In the genomic region with DNA sequence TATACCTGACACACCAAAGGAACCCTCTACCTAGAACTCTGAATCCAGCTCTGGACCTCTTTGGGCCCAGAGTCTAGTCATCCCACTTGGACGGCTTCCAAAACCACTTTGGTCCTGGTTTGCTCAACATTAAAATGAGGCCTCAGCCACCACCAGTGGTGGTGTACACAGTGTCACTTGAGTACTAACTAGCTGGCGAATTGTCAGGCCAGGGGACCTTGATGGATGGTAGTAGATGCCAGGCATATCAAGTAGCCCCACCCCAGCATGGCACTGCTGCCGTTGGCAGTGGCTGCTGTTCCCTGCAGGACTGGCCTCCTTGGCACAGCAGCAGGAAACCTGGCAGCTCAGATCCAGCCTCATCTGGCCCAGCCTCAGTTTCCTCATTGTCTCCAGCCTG, we compare ENCODE assay signal across 10 mouse cellular contexts. TPM values are rescaled to one million over a fixed set of nuclear protein-coding genes. Genes with fewer than 3 reads are reported as not detected.
DNase-seq lines count a peak whose midpoint lies in the region; ATAC-seq lines count a peak whose summit lies in the region.
"Had no signal": no experiment of that assay in that cellular context is flagged by ENCODE, and none has a peak within 500 bp of the region (broad histone marks: within the 10 kb centered on the region; RNA-seq: fewer than 3 reads in every experiment).

No protein-coding gene starts in this region.

- peak; percentile 22; the same call in 1 of the 2 replicates for ATAC-seq in frontal cortex, adult (ENCODE audit: low TSS enrichment)
- no peak for ATAC-seq in midbrain, embryonic 16.5 days
- peak; percentile 18 to 51; a peak in 2 of 4 replicates for ATAC-seq in hematopoietic stem cell, adult 5-6 weeks (replicated peaks in 1 of 2; ENCODE audit: insufficient read depth in 1 of 2, low FRiP score in 2 of 2, low TSS enrichment in 1 of 2, low read depth in 1 of 2, poor library complexity in 2 of 2, severe bottlenecking in 2 of 2)
- ATAC-seq in intestine, embryonic 15.5 days = no peak

- H3K4me1 ChIP-seq in midbrain, embryonic 10.5 days = no peaks in the 10 kb centered on the region
- no peaks in the 10 kb centered on the region for H3K4me1 ChIP-seq in midbrain, embryonic 16.5 days (ENCODE audit: control insufficient read depth, insufficient read depth, low read length)
- 0 out of 2 replicates have a peak, but pooled peaks cover 2% of the 10 kb centered on the region for H3K4me1 ChIP-seq in intestine, embryonic 15.5 days (replicated peaks)

- no peaks in the 10 kb centered on the region for H3K27me3 ChIP-seq in midbrain, embryonic 10.5 days (ENCODE audit: low read depth, poor library complexity, severe bottlenecking)
- H3K27me3 ChIP-seq in midbrain, embryonic 16.5 days (ENCODE audit: control insufficient read depth, insufficient read depth, low read depth, low read length) = no peaks in the 10 kb centered on the region
- H3K27me3 ChIP-seq in intestine, embryonic 15.5 days (replicated peaks) = no peaks in the 10 kb centered on the region
- H3K27me3 ChIP-seq: limb, embryonic 15.5 days had no signal

- DNase-seq in frontal cortex, postnatal 14 days (ENCODE audit: low spot score in 2 of 2) = no peak
- no peak for DNase-seq in midbrain, embryonic 10.5 days (ENCODE audit: low spot score)
- peak; percentile 45 for DNase-seq in right cerebral cortex, postnatal 4 days
- DNase-seq in thymus, postnatal 25 days = no peak

- no peaks in the 10 kb centered on the region for H3K9me3 ChIP-seq in midbrain, embryonic 10.5 days (replicated peaks)
- no peaks in the 10 kb centered on the region for H3K9me3 ChIP-seq in midbrain, embryonic 16.5 days (replicated peaks; ENCODE audit: control insufficient read depth, low read length, poor library complexity, severe bottlenecking)
- H3K9me3 ChIP-seq in intestine, embryonic 15.5 days = no peaks in the 10 kb centered on the region
- H3K9me3 ChIP-seq: limb, embryonic 15.5 days had no signal

- no peak overlapping the region for H3K4me3 ChIP-seq in midbrain, embryonic 10.5 days
- H3K4me3 ChIP-seq in midbrain, embryonic 16.5 days (ENCODE audit: low read depth, low read length) = no peak overlapping the region
- H3K4me3 ChIP-seq in intestine, embryonic 15.5 days (replicated peaks) = no peak overlapping the region
- H3K4me3 ChIP-seq: limb, embryonic 15.5 days had no signal

- H3K36me3 ChIP-seq in midbrain, embryonic 10.5 days = no peaks in the 10 kb centered on the region
- H3K36me3 ChIP-seq in midbrain, embryonic 16.5 days (ENCODE audit: control insufficient read depth, insufficient read depth, low read length) = no peaks in the 10 kb centered on the region
- H3K36me3 ChIP-seq in intestine, embryonic 15.5 days = no peaks in the 10 kb centered on the region

- H3K9ac ChIP-seq in midbrain, embryonic 16.5 days (ENCODE audit: low read depth, low read length) = no peak overlapping the region
- no peak overlapping the region for H3K9ac ChIP-seq in intestine, embryonic 15.5 days
- H3K9ac ChIP-seq: limb, embryonic 15.5 days had no signal

- 0 out of 2 replicates have a peak overlapping the region, but pooled peaks have one; percentile 23 for H3K27ac ChIP-seq in midbrain, embryonic 10.5 days (replicated peaks)
- no peak overlapping the region for H3K27ac ChIP-seq in midbrain, embryonic 16.5 days (ENCODE audit: low read length)
- no peak overlapping the region for H3K27ac ChIP-seq in intestine, embryonic 15.5 days
- H3K27ac ChIP-seq: limb, embryonic 15.5 days had no signal

- H3K4me2 ChIP-seq in midbrain, embryonic 16.5 days (ENCODE audit: low read length) = no peak overlapping the region
- no peak overlapping the region for H3K4me2 ChIP-seq in intestine, embryonic 15.5 days (replicated peaks)
- H3K4me2 ChIP-seq: limb, embryonic 15.5 days had no signal

- 79% methylated on average over 3 of the region's 3 CpGs for WGBS in midbrain, embryonic 10.5 days
- whole genome bisulfite sequencing in midbrain, embryonic 16.5 days = 66% methylated on average over 3 of the region's 3 CpGs
- WGBS in intestine, embryonic 15.5 days = 77% methylated on average over 3 of the region's 3 CpGs

RNA-seq across cellular contexts. Expression of gene Ampd3, which starts 36.3 kb away (rescaled TPM):
- polyA plus RNA-seq in midbrain, embryonic 10.5 days (2016; fragmentation: Nextera tagmentation; extraction: Ambion mirVana) = 0.81 and 0.95 TPM in 2 replicates
- 10.3 and 13.9 TPM in 2 replicates for polyA plus RNA-seq in midbrain, embryonic 16.5 days (2015; fragmentation: Nextera tagmentation; extraction: Ambion mirVana)
- total RNA-seq in hematopoietic stem cell, adult 5-6 weeks (2017) = 4.4 and 9.3 TPM in 2 replicates
- 4.1 and 4.8 TPM in 2 replicates for polyA plus RNA-seq in intestine, embryonic 15.5 days (2015; fragmentation: Nextera tagmentation; extraction: Ambion mirVana)

RNA-seq across cellular contexts. Expression of gene Rnf141, which starts 40.0 kb away (rescaled TPM):
- 22.2 and 23.2 TPM in 2 replicates for polyA plus RNA-seq in midbrain, embryonic 10.5 days (2016; fragmentation: Nextera tagmentation; extraction: Ambion mirVana)
- polyA plus RNA-seq in midbrain, embryonic 16.5 days (2015; fragmentation: Nextera tagmentation; extraction: Ambion mirVana) = 35.1 and 39.7 TPM in 2 replicates
- total RNA-seq in hematopoietic stem cell, adult 5-6 weeks (2017) = 66.5 and 76.7 TPM in 2 replicates
- polyA plus RNA-seq in intestine, embryonic 15.5 days (2015; fragmentation: Nextera tagmentation; extraction: Ambion mirVana) = 39.8 and 41.8 TPM in 2 replicates

RNA-seq across cellular contexts. Expression of gene Lyve1, which starts 58.8 kb away (rescaled TPM):
- polyA plus RNA-seq in midbrain, embryonic 10.5 days (2016; fragmentation: Nextera tagmentation; extraction: Ambion mirVana) = 0.73 and 2.2 TPM in 2 replicates
- polyA plus RNA-seq in midbrain, embryonic 16.5 days (2015; fragmentation: Nextera tagmentation; extraction: Ambion mirVana) = 4.0 and 5.0 TPM in 2 replicates
- 0.31 TPM in 1 of 2 replicates, not detected in the other for total RNA-seq in hematopoietic stem cell, adult 5-6 weeks (2017)
- 12.7 and 18.3 TPM in 2 replicates for polyA plus RNA-seq in intestine, embryonic 15.5 days (2015; fragmentation: Nextera tagmentation; extraction: Ambion mirVana)
- total RNA-seq: granulocyte monocyte progenitor cell, adult 5-6 weeks had no signal

Comparison
In these comparisons a context has a peak if more than half of its experiments do, and no peak if none do; other contexts are left out.
1. ATAC-seq: peak in frontal cortex, adult (single experiment) and hematopoietic stem cell, adult 5-6 weeks (2 of 2); none in midbrain, embryonic 16.5 days (single experiment) and intestine, embryonic 15.5 days (single experiment).